Mouse (Mus musculus): ENCODE results near the gene Tmem181a. TPM values are rescaled to one million over a fixed set of nuclear protein-coding genes. Genes with fewer than 3 reads are reported as not detected.
A peak's percentile ranks its signal among the peaks of the same experiment; 100 is the strongest.
"Not testable (repeated sequence)": the region's sequence is repeated elsewhere in the genome, so short reads cannot be mapped to it uniquely, and the experiment has no call there.

Gene Tmem181a
- 18.2 and 18.9 TPM in 2 replicates for polyA plus RNA-seq (2015; fragmentation: Nextera tagmentation; extraction: Ambion mirVana)

DNA sequence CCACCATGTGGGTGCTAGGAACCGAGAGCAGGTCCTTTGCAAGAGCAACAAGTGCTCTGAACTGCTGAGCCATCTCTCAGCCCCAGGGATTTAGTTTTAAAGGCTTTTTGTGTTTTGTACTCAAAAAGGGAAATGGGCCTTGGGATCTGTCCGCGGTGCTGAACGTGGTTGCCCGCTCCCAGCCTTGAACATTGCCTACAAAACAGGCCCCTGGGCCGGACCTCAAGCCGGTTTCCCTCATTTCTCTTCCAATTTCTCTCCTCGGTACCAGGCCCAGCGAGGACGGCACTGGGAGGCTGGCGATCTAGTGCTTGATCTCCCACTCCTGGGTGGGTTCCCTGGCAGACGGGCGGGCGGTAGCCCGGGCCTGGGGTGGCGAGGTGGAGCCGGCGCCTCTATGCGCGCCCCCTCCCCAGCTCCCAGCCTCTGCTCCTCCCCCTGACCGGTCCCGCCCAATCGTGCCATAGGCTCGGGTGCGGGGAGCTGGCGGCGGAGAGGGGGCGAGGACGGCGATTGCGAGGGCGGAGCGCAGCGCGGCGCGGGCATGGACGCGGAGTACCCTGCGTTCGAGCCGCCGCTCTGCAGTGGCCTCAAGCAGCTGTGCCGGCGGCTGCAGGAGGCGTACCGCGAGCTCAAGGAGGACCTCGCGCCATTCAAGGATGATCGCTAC lies at the start of gene Tmem181a:
TSS of gene Tmem181a (plus strand) at position 461 of the 670 bp plus-strand sequence.
- not testable (repeated sequence) for H3K4me3 ChIP-seq, H3K4me1 ChIP-seq
- WGBS: under 1% methylated on average over 20 of the region's 51 CpGs

DNA sequence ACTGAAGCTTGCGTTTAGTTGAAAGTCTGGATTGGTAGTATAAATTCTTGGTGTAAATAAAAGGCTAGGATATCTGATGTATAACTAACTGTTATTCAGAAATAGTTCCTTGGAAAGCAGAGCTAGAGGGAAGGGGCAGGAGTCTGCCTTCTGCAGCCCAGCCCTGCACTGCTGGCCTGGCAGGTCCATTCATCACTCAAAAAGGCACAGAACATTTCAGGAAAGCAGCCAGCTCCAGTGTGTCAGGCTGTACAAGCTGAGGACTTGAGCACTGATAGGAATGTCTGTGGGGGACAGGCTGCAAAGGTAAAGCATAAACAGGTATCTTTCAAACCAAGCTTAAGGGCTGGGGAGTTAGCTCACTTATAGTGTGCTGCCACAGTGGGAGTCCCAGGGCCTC lies 44.9 kb upstream of the Tmem181a start:
- Histone ChIP-seq H3K9ac (no peak overlapping the region), H3K4me1 (no peaks in the 10 kb centered on the region), H3K27ac (no peak overlapping the region), H3K4me3 (no peak overlapping the region), H3K9me3 (no peaks in the 10 kb centered on the region), H3K36me3 (peaks cover 89% of the 10 kb centered on the region), H3K27me3 (no peaks in the 10 kb centered on the region), H3K4me2 (no peak overlapping the region)
- ATAC-seq (ENCODE audit: insufficient number of reproducible peaks, low FRiP score, low TSS enrichment, low read depth): no peak
- 100% methylated on average over 1 of the region's 1 CpGs for WGBS

More for the DNA sequence above, at the start of gene Tmem181a:
- not testable (repeated sequence) for H3K36me3 ChIP-seq; H3K9me3 ChIP-seq; H3K27ac ChIP-seq; H3K27me3 ChIP-seq; H3K9ac ChIP-seq; ATAC-seq (ENCODE audit: insufficient number of reproducible peaks, low FRiP score, low TSS enrichment, low read depth)
- H3K4me2 ChIP-seq: peak within 1 kb of the TSS; percentile 31; the same call in 1 of the 2 replicates

DNA sequence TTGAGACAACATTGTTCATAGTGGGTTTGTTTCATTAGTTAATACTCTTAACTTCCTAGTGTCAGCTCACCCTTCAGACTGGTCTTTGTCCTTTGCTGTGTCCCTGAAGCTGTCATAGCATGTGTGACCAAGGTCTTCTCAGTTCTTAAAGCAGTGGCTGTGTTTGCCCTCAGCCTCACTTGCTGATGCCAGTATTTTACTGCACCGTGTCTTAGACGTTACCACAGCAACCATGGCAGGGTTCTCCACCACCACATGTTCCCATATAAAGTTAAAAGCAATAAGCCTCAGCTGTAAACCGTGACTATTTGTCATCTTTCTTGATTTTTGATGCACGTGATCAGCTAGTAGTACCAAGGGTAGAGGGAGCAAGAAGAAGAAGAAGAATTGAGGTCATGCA lies 41.0 kb upstream of the Tmem181a start:
- no peaks in the 10 kb centered on the region for H3K4me1 ChIP-seq
- no peak overlapping the region for H3K27ac ChIP-seq
- no peaks in the 10 kb centered on the region for H3K27me3 ChIP-seq
- H3K4me2 ChIP-seq: no peak overlapping the region
- no peaks in the 10 kb centered on the region for H3K9me3 ChIP-seq
- WGBS: 79% methylated on average over 4 of the region's 4 CpGs
- ATAC-seq (ENCODE audit: insufficient number of reproducible peaks, low FRiP score, low TSS enrichment, low read depth): no peak
- peaks cover 71% of the 10 kb centered on the region for H3K36me3 ChIP-seq
- H3K9ac ChIP-seq: no peak overlapping the region
- no peak overlapping the region for H3K4me3 ChIP-seq

DNA sequence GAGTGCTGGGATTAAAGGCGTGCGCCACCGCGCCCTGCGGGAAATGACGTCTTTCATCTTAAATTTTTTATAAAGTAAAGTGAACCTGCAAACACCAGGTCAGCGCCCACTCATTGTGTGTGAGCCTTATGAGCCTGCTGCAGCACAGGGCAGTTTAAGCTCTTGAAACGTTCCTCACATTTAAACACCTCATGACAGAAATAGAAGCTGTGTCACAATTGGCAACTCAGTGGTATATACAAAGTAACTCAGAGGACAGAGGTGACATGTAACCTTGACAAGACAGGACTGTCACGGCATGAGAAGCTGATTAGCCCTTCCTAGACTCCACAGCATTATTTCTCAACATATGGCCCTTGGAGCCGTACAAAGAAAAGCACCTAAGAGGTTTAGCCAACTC lies 40.1 kb upstream of the Tmem181a start:
- WGBS: 92% methylated on average over 10 of the region's 10 CpGs
- no peak overlapping the region for H3K4me2 ChIP-seq
- no peaks in the 10 kb centered on the region for H3K27me3 ChIP-seq
- H3K27ac ChIP-seq: no peak overlapping the region
- H3K36me3 ChIP-seq: peaks cover 64% of the 10 kb centered on the region
- H3K4me3 ChIP-seq: no peak overlapping the region
- H3K9me3 ChIP-seq: no peaks in the 10 kb centered on the region
- ATAC-seq (ENCODE audit: insufficient number of reproducible peaks, low FRiP score, low TSS enrichment, low read depth): no peak
- no peak overlapping the region for H3K9ac ChIP-seq
- no peaks in the 10 kb centered on the region for H3K4me1 ChIP-seq

DNA sequence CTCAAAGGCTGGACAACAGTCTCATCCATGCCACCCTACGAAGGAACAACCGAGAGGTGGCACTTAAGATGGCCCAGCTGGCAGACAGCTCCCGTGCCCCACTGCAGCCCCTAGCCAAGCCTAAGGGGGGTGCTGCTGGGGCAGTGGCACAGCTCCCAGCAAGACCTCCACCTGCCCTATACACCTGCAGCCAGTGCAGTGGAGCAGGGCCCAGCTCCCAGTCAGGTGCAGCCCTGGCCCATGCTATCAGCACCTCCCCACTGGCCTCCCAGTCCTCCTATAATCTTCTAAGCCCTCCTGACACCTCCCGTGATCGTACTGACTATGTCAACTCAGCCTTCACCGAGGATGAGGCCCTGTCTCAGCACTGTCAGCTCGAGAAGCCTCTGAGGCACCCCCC lies 24.0 kb upstream of the Tmem181a start:
- not testable (repeated sequence) for H3K9ac ChIP-seq, H3K4me2 ChIP-seq, H3K4me3 ChIP-seq, H3K27me3 ChIP-seq, H3K27ac ChIP-seq, H3K9me3 ChIP-seq, H3K4me1 ChIP-seq, H3K36me3 ChIP-seq
- WGBS: no CpG with 5 or more reads among the region's 7 CpGs
- 0 out of 2 replicates have a peak, but pooled peaks have one; percentile 7 for ATAC-seq (ENCODE audit: insufficient number of reproducible peaks, low FRiP score, low TSS enrichment, low read depth)

DNA sequence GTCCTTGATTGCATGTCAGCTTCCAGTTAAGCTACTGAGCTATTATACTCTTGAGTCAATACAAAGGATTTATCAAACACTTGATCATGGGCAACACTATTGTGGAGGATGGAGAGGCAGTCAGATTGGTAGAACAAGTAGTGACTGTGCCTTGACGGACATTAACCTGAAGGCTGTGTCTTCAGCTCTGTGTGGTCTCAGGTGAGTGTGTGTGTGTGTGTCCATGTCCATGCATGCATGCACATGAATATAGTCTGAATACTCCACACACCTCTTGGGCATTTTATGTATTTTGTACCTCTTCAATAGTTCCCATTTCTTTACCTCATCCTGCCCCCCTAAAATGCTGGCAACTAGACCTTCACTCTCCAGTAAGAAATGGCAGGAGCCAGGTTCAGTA lies 5.4 kb upstream of the Tmem181a start:
- ATAC-seq (ENCODE audit: insufficient number of reproducible peaks, low FRiP score, low TSS enrichment, low read depth); H3K9ac ChIP-seq; H3K27ac ChIP-seq; H3K9me3 ChIP-seq; H3K4me2 ChIP-seq; H3K4me1 ChIP-seq; H3K4me3 ChIP-seq; H3K36me3 ChIP-seq; H3K27me3 ChIP-seq: not testable (repeated sequence)
- whole genome bisulfite sequencing: 95% methylated on average over 1 of the region's 1 CpGs

DNA sequence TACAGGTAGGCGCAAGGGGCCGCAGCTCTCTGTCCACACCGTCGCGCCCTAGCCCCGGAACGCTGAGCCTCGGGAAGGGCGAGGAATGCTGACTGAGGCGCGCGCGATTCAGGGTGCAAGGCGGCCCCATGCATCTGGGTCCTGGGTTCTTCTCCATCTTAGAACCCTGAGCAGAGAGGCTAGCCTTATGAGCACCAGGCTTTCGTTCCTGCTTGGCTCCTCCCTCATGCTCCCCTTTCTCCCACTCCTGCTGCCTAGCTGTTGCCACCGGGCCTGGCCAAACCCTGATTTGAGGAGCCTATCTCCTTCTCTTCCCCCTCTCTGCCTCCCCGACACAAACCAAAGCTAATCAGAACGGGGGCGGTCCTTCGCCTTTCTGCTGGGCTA lies 403 bp downstream of the Tmem181a start:
- ATAC-seq (ENCODE audit: insufficient number of reproducible peaks, low FRiP score, low TSS enrichment, low read depth): not testable (repeated sequence)
- 2% methylated on average over 14 of the region's 20 CpGs for WGBS

DNA sequence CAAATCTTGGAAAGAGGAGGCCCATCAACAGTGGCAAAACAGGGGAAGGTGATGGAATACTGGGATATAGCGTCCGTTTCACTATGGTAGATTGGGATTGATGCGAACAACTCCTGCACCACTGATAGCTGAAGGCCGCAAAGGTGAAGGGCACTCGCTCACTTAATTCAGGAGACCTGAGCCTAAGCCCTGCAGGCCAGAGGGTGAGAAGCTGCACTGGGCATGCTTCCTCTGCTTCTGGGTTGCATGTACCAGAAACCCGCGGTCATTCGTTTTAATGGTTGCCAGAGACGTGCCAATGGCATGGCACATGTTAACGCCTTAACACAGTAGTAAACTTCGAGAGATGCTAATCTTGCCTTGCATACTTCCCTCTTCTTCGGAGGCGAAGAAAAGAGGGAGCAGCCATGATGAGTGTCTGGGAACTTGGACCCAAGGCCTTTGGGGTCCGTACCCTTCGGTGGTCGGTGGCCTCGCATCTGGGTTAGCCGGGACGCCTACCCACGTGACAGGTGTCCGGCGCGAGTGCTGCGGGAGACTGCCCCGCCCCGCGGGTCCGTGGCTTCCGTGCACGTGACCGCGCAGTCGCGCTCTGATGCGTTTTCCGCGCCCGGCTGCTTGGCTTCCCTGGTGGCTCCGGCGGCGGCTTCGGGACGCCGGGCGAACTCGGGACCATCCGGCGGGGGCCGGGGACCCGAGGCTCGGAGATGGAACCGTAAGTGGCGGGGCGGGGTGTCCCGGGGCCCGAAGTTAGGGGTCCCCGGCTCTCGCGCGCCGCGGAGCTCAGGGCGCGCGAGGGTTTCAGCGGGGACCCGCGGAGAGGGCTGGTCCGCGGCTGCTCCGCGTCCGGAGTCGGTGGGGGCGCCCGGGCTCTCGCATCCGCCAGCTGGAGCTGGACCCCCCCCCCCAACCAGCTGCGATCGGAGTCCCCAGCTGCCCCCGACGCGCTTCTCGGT lies 13.5 kb downstream of the Tmem181a start:
- Histone ChIP-seq H3K4me2 (peak overlapping the region; percentile 52), H3K4me3 (peak overlapping the region; percentile 49), H3K9ac (peak overlapping the region; percentile 39; the same call in 1 of the 2 replicates)
- not testable (repeated sequence) for H3K9me3 ChIP-seq, H3K27me3 ChIP-seq, H3K4me1 ChIP-seq, H3K36me3 ChIP-seq, H3K27ac ChIP-seq
- WGBS: under 1% methylated on average over 69 of the region's 84 CpGs
- peak; percentile 65; the same call in 1 of the 2 replicates for ATAC-seq (ENCODE audit: insufficient number of reproducible peaks, low FRiP score, low TSS enrichment, low read depth)

More for the DNA sequence above, 403 bp downstream of the Tmem181a start:
- H3K4me2 ChIP-seq: peak overlapping the region; percentile 31; the same call in 1 of the 2 replicates
- H3K4me1 ChIP-seq, H3K4me3 ChIP-seq, H3K27ac ChIP-seq, H3K9me3 ChIP-seq, H3K36me3 ChIP-seq, H3K9ac ChIP-seq, H3K27me3 ChIP-seq: not testable (repeated sequence)

DNA sequence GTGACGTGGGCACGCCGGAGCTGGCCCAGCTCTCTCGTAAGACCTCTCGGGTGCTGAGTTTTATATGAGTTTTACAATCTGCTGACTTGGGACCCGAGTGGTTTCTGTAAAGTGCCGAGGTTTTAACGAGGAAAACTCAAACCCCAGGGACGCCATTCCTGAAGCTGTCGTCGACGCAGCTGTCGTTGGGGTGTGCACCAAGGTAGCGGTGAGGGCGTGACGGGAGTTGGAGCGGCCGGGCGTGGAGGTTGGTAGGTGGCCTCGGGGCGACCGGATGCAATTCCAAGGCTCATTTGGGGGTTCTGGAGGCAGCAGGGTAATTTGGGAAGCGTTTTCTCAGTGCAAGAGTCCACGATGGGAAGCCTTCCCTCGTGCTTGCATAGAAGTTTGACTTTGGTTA lies 14.2 kb downstream of the Tmem181a start:
- not testable (repeated sequence) for H3K36me3 ChIP-seq; H3K4me1 ChIP-seq; H3K27ac ChIP-seq; H3K27me3 ChIP-seq; ATAC-seq (ENCODE audit: insufficient number of reproducible peaks, low FRiP score, low TSS enrichment, low read depth); H3K9me3 ChIP-seq
- H3K4me3 ChIP-seq: peak overlapping the region; percentile 49
- WGBS: under 1% methylated on average over 25 of the region's 25 CpGs
- H3K9ac ChIP-seq: peak overlapping the region; percentile 39; the same call in 1 of the 2 replicates
- peak overlapping the region; percentile 52 for H3K4me2 ChIP-seq

DNA sequence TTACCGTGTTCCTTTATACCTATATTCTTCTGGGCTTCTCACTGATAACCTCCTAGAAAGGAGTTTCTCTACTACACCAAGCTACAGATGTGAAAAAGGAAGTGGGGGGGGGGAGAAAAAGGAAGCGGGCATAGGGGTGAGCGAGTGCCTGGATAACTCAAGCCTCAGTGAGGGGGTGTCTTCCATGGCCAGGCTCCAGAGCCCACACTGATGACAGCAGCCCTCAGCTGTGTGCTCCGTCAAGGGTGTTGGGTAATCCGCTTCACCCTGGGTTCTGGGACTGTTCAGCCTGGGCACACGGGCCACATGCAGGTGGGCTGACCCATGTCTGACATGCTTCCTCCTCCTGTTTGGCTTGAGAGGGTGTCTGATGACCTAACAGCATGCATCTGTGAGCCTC lies 15.3 kb downstream of the Tmem181a start:
- not testable (repeated sequence) for H3K36me3 ChIP-seq; H3K9ac ChIP-seq; H3K9me3 ChIP-seq; H3K4me1 ChIP-seq; H3K27ac ChIP-seq; H3K4me2 ChIP-seq; H3K27me3 ChIP-seq; H3K4me3 ChIP-seq; ATAC-seq (ENCODE audit: insufficient number of reproducible peaks, low FRiP score, low TSS enrichment, low read depth)
- 90% methylated on average over 6 of the region's 6 CpGs for WGBS

DNA sequence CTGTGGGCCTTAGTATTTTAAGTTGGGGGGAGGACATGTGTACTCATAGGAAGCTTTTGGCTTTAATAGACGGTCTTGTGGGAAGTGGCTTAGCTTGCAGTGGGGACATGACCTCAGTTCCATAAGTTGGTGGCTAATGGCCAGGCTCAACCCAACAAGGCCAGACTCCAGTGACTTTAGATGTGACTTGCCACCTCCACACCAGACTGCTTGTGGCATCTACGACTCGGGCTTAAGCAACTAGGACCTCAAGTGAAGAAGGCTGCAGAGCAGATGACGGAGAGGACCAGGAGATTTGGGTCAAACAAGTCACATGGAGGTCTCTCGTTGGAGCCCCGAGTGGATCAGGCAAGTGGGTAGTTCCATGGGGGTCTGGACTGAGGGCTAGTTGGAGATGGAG lies 18.0 kb downstream of the Tmem181a start:
- not testable (repeated sequence) for H3K4me3 ChIP-seq; H3K27me3 ChIP-seq; H3K9me3 ChIP-seq; ATAC-seq (ENCODE audit: insufficient number of reproducible peaks, low FRiP score, low TSS enrichment, low read depth); H3K4me1 ChIP-seq; H3K9ac ChIP-seq; H3K4me2 ChIP-seq; H3K27ac ChIP-seq; H3K36me3 ChIP-seq
- 87% methylated on average over 6 of the region's 6 CpGs for WGBS

DNA sequence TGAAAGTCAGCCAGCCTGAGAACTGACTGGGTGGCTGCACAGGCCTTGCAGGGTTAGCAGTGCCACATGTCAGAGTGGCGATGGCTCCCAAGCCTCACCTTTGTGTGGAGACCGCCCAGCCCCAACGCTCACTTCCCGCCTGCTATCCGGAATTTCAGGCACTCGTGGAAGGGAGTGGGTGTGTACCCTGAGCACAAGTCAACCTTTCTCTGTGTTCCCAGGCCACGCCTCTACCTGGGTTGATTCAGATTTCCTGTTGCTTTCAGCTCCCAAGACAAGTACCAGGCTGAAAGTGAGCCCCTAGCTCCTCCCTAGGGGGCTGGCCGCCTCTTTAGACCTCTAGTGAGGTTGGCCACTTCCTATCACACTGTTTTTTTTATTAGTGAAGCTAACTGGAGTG lies 22.5 kb downstream of the Tmem181a start:
- not testable (repeated sequence) for H3K36me3 ChIP-seq; H3K4me2 ChIP-seq; H3K9me3 ChIP-seq; H3K27me3 ChIP-seq; ATAC-seq (ENCODE audit: insufficient number of reproducible peaks, low FRiP score, low TSS enrichment, low read depth); H3K4me1 ChIP-seq; H3K27ac ChIP-seq; H3K9ac ChIP-seq; H3K4me3 ChIP-seq
- WGBS: 52% methylated on average over 8 of the region's 8 CpGs

Measured in limb, embryonic 15.5 days (tissue).